Mouse (Mus musculus): ENCODE results near the gene Cfp. TPM values are rescaled to one million over a fixed set of nuclear protein-coding genes. Genes with fewer than 3 reads are reported as not detected.

The Cfp gene
- polyA plus RNA-seq (2012; fragmentation: generic; extraction: Trizol): 1.7 TPM

GRCm38 (mm10) chrX:20931364-20931763 lies at the start of gene Cfp:
TSS of gene Cfp (minus strand) at chrX:20931555.
- Histone ChIP-seq H3K79me2 (ENCODE audit: control insufficient read depth, insufficient read depth) (no peaks in the 10 kb centered on the region), H3K36me3 (ENCODE audit: control insufficient read depth, insufficient read depth) (peaks cover 11% of the 10 kb centered on the region), H3K4me2 (ENCODE audit: low read depth) (no peak within 1 kb of the TSS), H3K27me3 (ENCODE audit: control insufficient read depth, insufficient read depth, insufficient read length) (no peaks in the 10 kb centered on the region), H3K4me3 (no peak within 1 kb of the TSS), H3ac (ENCODE audit: control insufficient read depth, insufficient read length) (no peak within 1 kb of the TSS)
- no peak for TF ChIP-seq MYOG (IDR thresholded peaks at IDR 0.05; ENCODE audit: control insufficient read depth in 1 of 3, insufficient read depth in 1 of 3, insufficient read length in 2 of 3, low read depth in 2 of 3)
- TF ChIP-seq POLR2A (IDR thresholded peaks at IDR 0.05; ENCODE audit: insufficient read length, low read depth): no peak
- TF ChIP-seq REST (IDR thresholded peaks at IDR 0.05; ENCODE audit: insufficient read depth, insufficient read length): no peak
- TF ChIP-seq TCF12 (IDR thresholded peaks at IDR 0.05; ENCODE audit: insufficient read depth, poor library complexity, severe bottlenecking): no peak
- TF ChIP-seq POLR2AphosphoS2 (IDR thresholded peaks at IDR 0.05; ENCODE audit: insufficient read length, low read depth): no peak
- no peak for TF ChIP-seq CEBPB (IDR thresholded peaks at IDR 0.05; ENCODE audit: insufficient read depth, poor library complexity, severe bottlenecking)
- no peak for TF ChIP-seq MAX (IDR thresholded peaks at IDR 0.05; ENCODE audit: low read depth)
- no peak for TF ChIP-seq USF1 (IDR thresholded peaks at IDR 0.05; ENCODE audit: low read depth)
- TF ChIP-seq TCF3 (IDR thresholded peaks at IDR 0.05; ENCODE audit: insufficient read length, low read depth): no peak
- TF ChIP-seq E2F4 (IDR thresholded peaks at IDR 0.05; ENCODE audit: insufficient read depth): no peak
- TF ChIP-seq MYOD1 (IDR thresholded peaks at IDR 0.05; ENCODE audit: control insufficient read depth in 1 of 3, insufficient read length in 2 of 3, low read depth in 2 of 3): no peak
- TF ChIP-seq SRF (IDR thresholded peaks at IDR 0.05; ENCODE audit: control insufficient read depth, insufficient read length, low read depth): no peak

- H3K36me3 ChIP-seq (ENCODE audit: control insufficient read depth, insufficient read depth): no peaks in the 10 kb centered on the region
- H3K4me3 ChIP-seq: no peak overlapping the region
- H3ac ChIP-seq (ENCODE audit: control insufficient read depth, insufficient read length): no peak overlapping the region
- H3K79me2 ChIP-seq (ENCODE audit: control insufficient read depth, insufficient read depth): no peaks in the 10 kb centered on the region
- no peak overlapping the region for H3K4me2 ChIP-seq (ENCODE audit: low read depth)
- TF ChIP-seq POLR2A (IDR thresholded peaks at IDR 0.05; ENCODE audit: insufficient read length, low read depth) (no peak), POLR2AphosphoS2 (IDR thresholded peaks at IDR 0.05; ENCODE audit: insufficient read length, low read depth) (no peak), MYOG (IDR thresholded peaks at IDR 0.05; ENCODE audit: control insufficient read depth in 1 of 3, insufficient read depth in 1 of 3, insufficient read length in 2 of 3, low read depth in 2 of 3) (no peak), E2F4 (IDR thresholded peaks at IDR 0.05; ENCODE audit: insufficient read depth) (no peak)
- no peaks in the 10 kb centered on the region for H3K27me3 ChIP-seq (ENCODE audit: control insufficient read depth, insufficient read depth, insufficient read length)
These were observed 49.5 kb upstream of the Cfp start for GRCm38 (mm10) chrX:20980901-20981300.

- peak within 1 kb of the TSS; percentile 90 for H3K4me2 ChIP-seq (ENCODE audit: low read depth)
- H3K36me3 ChIP-seq (ENCODE audit: control insufficient read depth, insufficient read depth): no peaks in the 10 kb centered on the region
- peak within 1 kb of the TSS; percentile 22 for H3ac ChIP-seq (ENCODE audit: control insufficient read depth, insufficient read length)
- TF ChIP-seq USF1 (IDR thresholded peaks at IDR 0.05; ENCODE audit: low read depth) (peak; percentile 12), MYOD1 (IDR thresholded peaks at IDR 0.05; ENCODE audit: control insufficient read depth in 1 of 3, insufficient read length in 2 of 3, low read depth in 2 of 3) (no peak), POLR2AphosphoS2 (IDR thresholded peaks at IDR 0.05; ENCODE audit: insufficient read length, low read depth) (peak; percentile 62), CEBPB (IDR thresholded peaks at IDR 0.05; ENCODE audit: insufficient read depth, poor library complexity, severe bottlenecking) (peak; percentile 47; the same call in 1 of the 2 replicates), REST (IDR thresholded peaks at IDR 0.05; ENCODE audit: insufficient read depth, insufficient read length) (no peak), TCF12 (IDR thresholded peaks at IDR 0.05; ENCODE audit: insufficient read depth, poor library complexity, severe bottlenecking) (no peak), TCF3 (IDR thresholded peaks at IDR 0.05; ENCODE audit: insufficient read length, low read depth) (no peak), MAX (IDR thresholded peaks at IDR 0.05; ENCODE audit: low read depth) (no peak), MYOG (IDR thresholded peaks at IDR 0.05; ENCODE audit: control insufficient read depth in 1 of 3, insufficient read depth in 1 of 3, insufficient read length in 2 of 3, low read depth in 2 of 3) (no peak), E2F4 (IDR thresholded peaks at IDR 0.05; ENCODE audit: insufficient read depth) (no peak), SRF (IDR thresholded peaks at IDR 0.05; ENCODE audit: control insufficient read depth, insufficient read length, low read depth) (no peak), POLR2A (IDR thresholded peaks at IDR 0.05; ENCODE audit: insufficient read length, low read depth) (peak; percentile 77)
- peaks cover 9% of the 10 kb centered on the region for H3K79me2 ChIP-seq (ENCODE audit: control insufficient read depth, insufficient read depth)
- peak within 1 kb of the TSS; percentile 60 for H3K4me3 ChIP-seq
- H3K27me3 ChIP-seq (ENCODE audit: control insufficient read depth, insufficient read depth, insufficient read length): no peaks in the 10 kb centered on the region
These were observed 30.4 kb upstream of the Cfp start, which contains the start of gene Uxt for GRCm38 (mm10) chrX:20961477-20962378. TSS of gene Uxt (minus strand) at chrX:20962017.

GRCm38 (mm10) chrX:20950191-20950880 lies 19.0 kb upstream of the Cfp start, which contains the start of gene Elk1:
TSS of gene Elk1 (minus strand) at chrX:20950608.
- Histone ChIP-seq H3K4me3 (peak within 1 kb of the TSS; percentile 34), H3K79me2 (ENCODE audit: control insufficient read depth, insufficient read depth) (peaks cover 17% of the 10 kb centered on the region), H3ac (ENCODE audit: control insufficient read depth, insufficient read length) (peak within 1 kb of the TSS; percentile 38), H3K27me3 (ENCODE audit: control insufficient read depth, insufficient read depth, insufficient read length) (no peaks in the 10 kb centered on the region), H3K36me3 (ENCODE audit: control insufficient read depth, insufficient read depth) (no peaks in the 10 kb centered on the region), H3K4me2 (ENCODE audit: low read depth) (peak within 1 kb of the TSS; percentile 72)
- peak; percentile 65 for TF ChIP-seq POLR2A (IDR thresholded peaks at IDR 0.05; ENCODE audit: insufficient read length, low read depth)
- TF ChIP-seq POLR2AphosphoS2 (IDR thresholded peaks at IDR 0.05; ENCODE audit: insufficient read length, low read depth): peak; percentile 80
- no peak for TF ChIP-seq MAX (IDR thresholded peaks at IDR 0.05; ENCODE audit: low read depth)
- no peak for TF ChIP-seq CEBPB (IDR thresholded peaks at IDR 0.05; ENCODE audit: insufficient read depth, poor library complexity, severe bottlenecking)
- peak; percentile 82 for TF ChIP-seq USF1 (IDR thresholded peaks at IDR 0.05; ENCODE audit: low read depth)

Measured in myocyte (in vitro differentiated cells).